Mouse (Mus musculus): ENCODE results near the gene Atp5g1. TPM values are rescaled to one million over a fixed set of nuclear protein-coding genes. Genes with fewer than 3 reads are reported as not detected.
"Not testable (repeated sequence)": the region's sequence is repeated elsewhere in the genome, so short reads cannot be mapped to it uniquely, and the experiment has no call there.

The Atp5g1 gene
- total RNA-seq (2022) = 1,000 to 10,000 TPM; 1,235 to 1,416 (median 1,336) TPM

- peak; percentile 98 to 99 for DNase-seq (ENCODE audit: low spot score in 2 of 2)
These were observed at the start of gene Atp5g1 for GRCm38 (mm10) chr11:96075509-96076220. TSS of gene Atp5g1 (minus strand) at chr11:96075670.

GRCm38 (mm10) chr11:96124052-96124914 lies 48.8 kb upstream of the Atp5g1 start:
- no peak for DNase-seq (ENCODE audit: low spot score in 2 of 2)

GRCm38 (mm10) chr11:96122806-96123205 lies 47.3 kb upstream of the Atp5g1 start:
- DNase-seq (ENCODE audit: low spot score in 2 of 2) = not testable (repeated sequence)

GRCm38 (mm10) chr11:96119401-96119800 lies 43.9 kb upstream of the Atp5g1 start:
- DNase-seq (ENCODE audit: low spot score in 2 of 2) = no peak

GRCm38 (mm10) chr11:96116925-96117324 lies 41.5 kb upstream of the Atp5g1 start:
- not testable (repeated sequence) for DNase-seq (ENCODE audit: low spot score in 2 of 2)

- no peak for DNase-seq (ENCODE audit: low spot score in 2 of 2)
These were observed 40.6 kb upstream of the Atp5g1 start for GRCm38 (mm10) chr11:96116116-96116515.

- DNase-seq (ENCODE audit: low spot score in 2 of 2) = no peak
These were observed 39.9 kb upstream of the Atp5g1 start for GRCm38 (mm10) chr11:96115416-96115815.

- DNase-seq (ENCODE audit: low spot score in 2 of 2) = no peak
These were observed 38.6 kb upstream of the Atp5g1 start for GRCm38 (mm10) chr11:96114077-96114476.

- no peak for DNase-seq (ENCODE audit: low spot score in 2 of 2)
These were observed 36.3 kb upstream of the Atp5g1 start, which contains the start of gene Calcoco2 for GRCm38 (mm10) chr11:96111751-96112150. TSS of gene Calcoco2 (minus strand) at chr11:96111964.

GRCm38 (mm10) chr11:96110950-96111349 lies 35.5 kb upstream of the Atp5g1 start:
- not testable (repeated sequence) for DNase-seq (ENCODE audit: low spot score in 2 of 2)

- no peak for DNase-seq (ENCODE audit: low spot score in 2 of 2)
These were observed 32.9 kb upstream of the Atp5g1 start for GRCm38 (mm10) chr11:96108376-96108775.

GRCm38 (mm10) chr11:96093361-96093760 lies 17.9 kb upstream of the Atp5g1 start:
- peak; percentile 14 to 27 for DNase-seq (ENCODE audit: low spot score in 2 of 2)

- DNase-seq (ENCODE audit: low spot score in 2 of 2) = no peak
These were observed 17.3 kb upstream of the Atp5g1 start for GRCm38 (mm10) chr11:96092674-96093291.

GRCm38 (mm10) chr11:96091073-96091472 lies 15.6 kb upstream of the Atp5g1 start:
- DNase-seq (ENCODE audit: low spot score in 2 of 2) = no peak

GRCm38 (mm10) chr11:96087981-96088380 lies 12.5 kb upstream of the Atp5g1 start:
- DNase-seq (ENCODE audit: low spot score in 2 of 2) = no peak

GRCm38 (mm10) chr11:96082682-96083081 lies 7.2 kb upstream of the Atp5g1 start:
- no peak for DNase-seq (ENCODE audit: low spot score in 2 of 2)

GRCm38 (mm10) chr11:96080736-96081135 lies 5.3 kb upstream of the Atp5g1 start:
- no peak for DNase-seq (ENCODE audit: low spot score in 2 of 2)

GRCm38 (mm10) chr11:96076221-96077105 lies 993 bp upstream of the Atp5g1 start:
- no peak for DNase-seq (ENCODE audit: low spot score in 2 of 2)

GRCm38 (mm10) chr11:96075177-96075508 lies 327 bp downstream of the Atp5g1 start:
- no peak for DNase-seq (ENCODE audit: low spot score in 2 of 2)

- DNase-seq (ENCODE audit: low spot score in 2 of 2) = no peak
These were observed 906 bp downstream of the Atp5g1 start for GRCm38 (mm10) chr11:96074351-96075176.

Data from gastrocnemius, adult 8-10 months (tissue).